Mouse (Mus musculus): ENCODE data around the gene Ddr2. TPM values are rescaled to one million over a fixed set of nuclear protein-coding genes. Genes with fewer than 3 reads are reported as not detected.

Gene Ddr2
- polyA plus RNA-seq, 2 experiments = 64.1 to 86.7 TPM

DNA sequence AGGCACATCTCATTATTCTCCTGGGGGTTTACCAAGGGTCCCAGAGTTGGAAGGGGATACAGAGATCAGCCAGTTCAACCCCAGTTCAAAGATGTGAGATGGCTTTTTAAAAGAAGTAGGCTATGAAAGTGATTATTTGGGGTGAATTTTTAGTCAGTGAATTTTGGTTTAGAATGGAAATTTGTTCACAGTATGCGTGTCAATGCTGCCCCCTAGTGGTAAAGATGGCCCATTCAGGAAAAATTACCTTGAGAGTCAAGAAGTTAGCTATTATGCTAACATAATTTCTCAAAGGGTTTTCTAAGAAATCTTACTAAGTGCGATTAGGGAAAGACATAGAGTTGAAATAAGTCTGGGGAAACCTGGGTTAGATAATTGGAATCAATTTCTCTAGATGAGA is 171.2 kb downstream of the Ddr2 start:
- Histone ChIP-seq H3K27me3 (ENCODE audit: control insufficient read depth, insufficient read depth, low read length) (no peaks in the 10 kb centered on the region), H3K36me3 (ENCODE audit: control insufficient read depth, insufficient read depth, low read length) (no peaks in the 10 kb centered on the region), H3K4me2 (replicated peaks; ENCODE audit: low read depth, low read length, severe bottlenecking) (no peak overlapping the region), H3K9ac (ENCODE audit: low read depth, low read length, severe bottlenecking) (no peak overlapping the region), H3K4me3 (replicated peaks; ENCODE audit: low read length) (no peak overlapping the region), H3K4me1 (ENCODE audit: control insufficient read depth, insufficient read depth, low read length) (no peaks in the 10 kb centered on the region), H3K27ac (replicated peaks; ENCODE audit: low read depth, low read length) (no peak overlapping the region), H3K9me3 (ENCODE audit: control insufficient read depth, low read length) (no peaks in the 10 kb centered on the region)
- DNase-seq (ENCODE audit: low spot score) (peak; percentile 66), ATAC-seq (ENCODE audit: low FRiP score, low read depth) (no peak)
- 10% methylated on average over 2 of the region's 2 CpGs for WGBS
- TF ChIP-seq POLR2A (IDR thresholded peaks at IDR 0.05; ENCODE audit: borderline replicate concordance, extremely low read depth, insufficient read depth, insufficient read length) = no peak

DNA sequence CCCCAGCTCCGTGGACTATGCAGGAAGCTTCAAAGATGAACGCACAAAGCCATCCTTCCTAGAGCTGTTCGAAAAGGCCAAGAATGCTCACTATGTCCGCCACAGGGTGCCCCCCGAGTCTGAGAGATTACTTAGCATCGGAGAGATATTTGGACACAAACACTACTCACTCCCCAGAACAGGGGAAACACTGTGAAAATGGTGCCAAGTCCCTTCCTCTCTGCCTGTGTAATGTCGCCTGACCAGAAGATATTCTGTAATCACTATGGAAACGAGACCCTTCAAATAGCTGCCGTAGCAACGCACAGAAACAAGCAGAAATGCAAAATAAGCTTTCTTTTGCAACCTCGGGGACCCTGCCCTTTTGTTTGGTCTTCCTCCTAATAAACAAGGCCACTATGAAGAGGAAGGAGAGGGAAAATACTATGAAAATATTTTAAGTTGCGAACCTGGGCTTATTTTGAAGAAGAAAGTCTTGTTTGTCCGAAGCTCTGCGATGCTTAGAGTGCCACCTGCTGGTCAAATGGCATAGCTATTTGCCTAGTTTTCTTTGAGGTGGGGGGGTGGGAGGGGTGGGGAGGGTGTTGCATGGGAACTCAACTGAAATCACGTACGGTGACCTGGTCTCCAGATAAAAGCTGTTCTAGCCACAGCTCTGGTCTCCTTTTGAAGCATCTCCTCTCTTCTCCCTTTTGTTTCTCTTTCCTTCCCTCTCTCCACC is 176.4 kb downstream of the Ddr2 start:
- Histone ChIP-seq H3K27me3 (ENCODE audit: control insufficient read depth, insufficient read depth, low read length) (no peaks in the 10 kb centered on the region), H3K4me1 (ENCODE audit: control insufficient read depth, insufficient read depth, low read length) (no peaks in the 10 kb centered on the region), H3K4me2 (replicated peaks; ENCODE audit: low read depth, low read length, severe bottlenecking) (no peak overlapping the region), H3K9ac (ENCODE audit: low read depth, low read length, severe bottlenecking) (no peak overlapping the region), H3K9me3 (ENCODE audit: control insufficient read depth, low read length) (no peaks in the 10 kb centered on the region), H3K4me3 (replicated peaks; ENCODE audit: low read length) (no peak overlapping the region), H3K36me3 (ENCODE audit: control insufficient read depth, insufficient read depth, low read length) (no peaks in the 10 kb centered on the region), H3K27ac (replicated peaks; ENCODE audit: low read depth, low read length) (no peak overlapping the region)
- TF ChIP-seq POLR2A (IDR thresholded peaks at IDR 0.05; ENCODE audit: borderline replicate concordance, extremely low read depth, insufficient read depth, insufficient read length) = no peak
- 54% methylated on average over 16 of the region's 16 CpGs for WGBS
- no peak for ATAC-seq (ENCODE audit: low FRiP score, low read depth)
- DNase-seq (ENCODE audit: low spot score) = peak; percentile 60

DNA sequence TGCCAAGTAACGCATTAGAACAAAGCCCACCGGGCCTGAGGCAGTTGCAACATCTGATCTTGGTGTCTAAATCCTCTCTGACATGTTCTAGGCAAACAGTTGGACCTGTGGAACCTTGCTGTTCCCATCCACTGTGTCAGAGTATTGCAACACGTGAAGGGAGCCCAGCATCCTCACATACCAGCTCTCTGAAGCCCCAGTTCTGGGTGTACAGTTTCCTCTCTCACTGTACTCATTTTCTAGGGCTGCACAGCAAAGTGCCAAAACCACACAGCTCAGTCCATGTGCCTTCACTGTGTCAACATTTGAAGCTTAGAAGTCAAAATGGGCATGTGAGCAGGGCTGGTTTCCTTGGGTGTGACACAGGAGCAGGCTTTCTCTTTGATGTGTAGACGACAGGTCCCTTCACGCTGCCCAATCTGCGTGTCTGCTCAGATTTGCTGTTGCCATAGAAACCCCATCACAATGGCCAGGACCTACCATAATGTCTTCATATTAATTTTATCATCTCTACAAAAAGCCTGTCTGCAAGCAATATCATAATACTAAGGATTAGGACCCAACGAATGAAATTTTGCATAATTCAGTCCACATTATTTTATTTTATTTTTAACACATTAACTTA is 178.3 kb downstream of the Ddr2 start:
- H3K9me3 ChIP-seq (ENCODE audit: control insufficient read depth, low read length) = no peaks in the 10 kb centered on the region
- no peaks in the 10 kb centered on the region for H3K36me3 ChIP-seq (ENCODE audit: control insufficient read depth, insufficient read depth, low read length)
- ATAC-seq (ENCODE audit: low FRiP score, low read depth) (no peak), DNase-seq (ENCODE audit: low spot score) (no peak)
- no peak overlapping the region for H3K4me2 ChIP-seq (replicated peaks; ENCODE audit: low read depth, low read length, severe bottlenecking)
- no peak overlapping the region for H3K9ac ChIP-seq (ENCODE audit: low read depth, low read length, severe bottlenecking)
- H3K4me3 ChIP-seq (replicated peaks; ENCODE audit: low read length) = no peak overlapping the region
- no peak overlapping the region for H3K27ac ChIP-seq (replicated peaks; ENCODE audit: low read depth, low read length)
- H3K4me1 ChIP-seq (ENCODE audit: control insufficient read depth, insufficient read depth, low read length) = no peaks in the 10 kb centered on the region
- 70% methylated on average over 7 of the region's 7 CpGs for WGBS
- TF ChIP-seq POLR2A (IDR thresholded peaks at IDR 0.05; ENCODE audit: borderline replicate concordance, extremely low read depth, insufficient read depth, insufficient read length) = no peak
- H3K27me3 ChIP-seq (ENCODE audit: control insufficient read depth, insufficient read depth, low read length) = no peaks in the 10 kb centered on the region

DNA sequence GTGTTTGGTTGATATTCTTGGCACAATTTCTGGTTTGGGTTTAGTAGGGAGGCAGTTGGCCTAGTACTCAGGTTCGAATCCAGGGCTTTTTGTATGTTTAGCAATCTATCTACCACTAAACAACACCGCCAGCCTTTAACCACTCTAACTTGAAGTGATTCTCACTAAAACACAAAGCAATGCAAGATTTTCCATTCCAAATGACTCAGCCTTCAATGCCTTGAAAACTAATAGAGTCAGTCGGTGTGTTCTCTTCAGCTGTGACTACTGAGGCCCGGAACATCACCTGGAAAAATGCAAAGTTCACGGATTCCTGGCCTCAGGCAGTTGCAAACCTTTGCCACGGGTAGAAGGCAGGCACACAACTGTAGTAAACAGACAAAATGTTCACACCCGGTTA is 178.9 kb downstream of the Ddr2 start:
- H3K36me3 ChIP-seq (ENCODE audit: control insufficient read depth, insufficient read depth, low read length) = no peaks in the 10 kb centered on the region
- H3K9me3 ChIP-seq (ENCODE audit: control insufficient read depth, low read length) = no peaks in the 10 kb centered on the region
- no peak overlapping the region for H3K4me3 ChIP-seq (replicated peaks; ENCODE audit: low read length)
- H3K27ac ChIP-seq (replicated peaks; ENCODE audit: low read depth, low read length) = no peak overlapping the region
- no peak overlapping the region for H3K4me2 ChIP-seq (replicated peaks; ENCODE audit: low read depth, low read length, severe bottlenecking)
- H3K27me3 ChIP-seq (ENCODE audit: control insufficient read depth, insufficient read depth, low read length) = no peaks in the 10 kb centered on the region
- no peak for TF ChIP-seq POLR2A (IDR thresholded peaks at IDR 0.05; ENCODE audit: borderline replicate concordance, extremely low read depth, insufficient read depth, insufficient read length)
- ATAC-seq (ENCODE audit: low FRiP score, low read depth) (no peak), DNase-seq (ENCODE audit: low spot score) (no peak)
- H3K4me1 ChIP-seq (ENCODE audit: control insufficient read depth, insufficient read depth, low read length) = no peaks in the 10 kb centered on the region
- 72% methylated on average over 7 of the region's 7 CpGs for WGBS
- no peak overlapping the region for H3K9ac ChIP-seq (ENCODE audit: low read depth, low read length, severe bottlenecking)

DNA sequence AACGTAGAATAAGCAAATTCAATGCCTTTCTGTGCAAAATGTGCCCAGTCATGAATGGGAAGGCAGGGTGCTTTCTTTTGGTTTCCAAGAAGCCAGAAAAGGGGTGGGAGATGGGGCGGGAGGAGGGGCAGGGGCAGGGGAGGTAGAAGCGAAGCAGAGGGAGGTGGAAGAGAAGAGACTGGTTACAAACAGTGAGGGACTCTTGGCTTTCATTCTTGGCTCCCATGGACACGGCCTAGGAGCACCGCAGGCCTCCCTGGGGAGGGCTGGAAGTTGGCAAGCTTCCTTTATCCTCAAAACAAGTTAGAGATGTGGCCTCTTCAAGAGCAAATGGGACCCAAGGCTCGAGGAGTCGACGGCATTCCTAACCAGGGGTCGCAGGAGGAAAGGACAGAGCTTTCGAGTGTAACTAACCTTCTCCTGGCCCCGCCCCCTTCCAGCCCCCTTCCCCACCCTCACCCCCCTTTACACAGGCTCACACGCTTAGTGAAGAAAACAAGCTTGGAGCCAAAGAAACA is 182.0 kb downstream of the Ddr2 start, which contains the start of gene Ccdc190:
Gene Ccdc190, plus strand, starts transcription at position 195 of the 518 bp plus-strand sequence.
- DNase-seq (ENCODE audit: low spot score) = no peak
- no peak for TF ChIP-seq POLR2A (IDR thresholded peaks at IDR 0.05; ENCODE audit: borderline replicate concordance, extremely low read depth, insufficient read depth, insufficient read length)
- WGBS = 24% methylated on average over 12 of the region's 12 CpGs
- H3K27ac ChIP-seq (replicated peaks; ENCODE audit: low read depth, low read length) = no peak within 1 kb of the TSS
- no peak for ATAC-seq (ENCODE audit: low FRiP score, low read depth)
- H3K27me3 ChIP-seq (ENCODE audit: control insufficient read depth, insufficient read depth, low read length) = no peaks in the 10 kb centered on the region
- H3K9me3 ChIP-seq (ENCODE audit: control insufficient read depth, low read length) = no peaks in the 10 kb centered on the region
- no peaks in the 10 kb centered on the region for H3K4me1 ChIP-seq (ENCODE audit: control insufficient read depth, insufficient read depth, low read length)
- no peaks in the 10 kb centered on the region for H3K36me3 ChIP-seq (ENCODE audit: control insufficient read depth, insufficient read depth, low read length)
- H3K4me2 ChIP-seq (replicated peaks; ENCODE audit: low read depth, low read length, severe bottlenecking) = peak within 1 kb of the TSS; percentile 37; the same call in 1 of the 2 replicates
- H3K9ac ChIP-seq (ENCODE audit: low read depth, low read length, severe bottlenecking) = 0 out of 2 replicates have a peak within 1 kb of the TSS, but pooled peaks have one; percentile 16
- H3K4me3 ChIP-seq (replicated peaks; ENCODE audit: low read length) = no peak within 1 kb of the TSS; the same call in 1 of the 2 replicates
